Mouse (Mus musculus) cerebellum, adult 8-10 months (tissue): ENCODE measurements around the gene Depdc1b.
A peak's percentile ranks its signal among the peaks of the same experiment; 100 is the strongest.

Source experiments
- DNase-seq: peaks from one replicate; pipeline ENCODE4 v3.0.0; 2022

The Depdc1b gene

GRCm38 (mm10) chr13:108315702-108316486 is at the start of gene Depdc1b:
Gene Depdc1b (plus strand): TSS chr13:108316332.
- peak; percentile 89 for DNase-seq

DNA sequence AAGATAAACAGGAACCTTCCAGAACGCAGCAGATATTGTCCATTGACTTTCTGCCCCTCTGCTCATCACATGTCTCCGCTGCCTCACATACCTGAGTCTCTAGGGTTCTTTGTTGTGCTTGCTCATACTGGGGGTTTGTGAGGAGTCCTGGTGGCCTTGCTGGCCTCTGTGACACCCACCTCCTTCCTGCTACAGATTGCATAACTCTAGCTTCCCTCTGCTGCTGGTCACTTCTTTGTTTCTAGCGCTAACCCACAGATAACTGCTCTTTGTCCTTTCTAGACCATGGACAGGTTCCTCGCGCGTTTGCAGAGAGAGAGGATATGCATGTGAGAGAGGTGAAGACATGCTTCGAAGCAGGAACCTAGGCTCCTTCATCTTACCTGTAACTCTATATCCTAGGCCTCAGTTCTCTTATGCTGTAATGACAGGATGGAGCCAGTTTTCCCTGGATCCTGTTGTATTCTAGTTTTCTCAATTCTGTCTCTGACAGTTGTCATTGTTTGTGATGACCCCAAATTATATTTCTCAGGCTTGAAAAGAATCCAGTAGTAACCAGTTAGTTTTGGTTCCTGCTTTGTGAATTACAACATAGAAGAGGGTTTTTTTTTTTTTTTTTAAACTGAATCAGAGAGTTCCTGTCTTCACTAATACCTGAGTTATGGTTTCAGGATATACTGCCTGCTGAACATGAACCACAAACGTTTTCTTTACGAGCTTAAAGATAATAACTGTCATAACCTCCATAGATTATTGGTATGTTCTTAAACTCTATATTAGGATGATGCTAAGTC is 48.1 kb upstream of the Depdc1b start:
- no peak for DNase-seq

DNA sequence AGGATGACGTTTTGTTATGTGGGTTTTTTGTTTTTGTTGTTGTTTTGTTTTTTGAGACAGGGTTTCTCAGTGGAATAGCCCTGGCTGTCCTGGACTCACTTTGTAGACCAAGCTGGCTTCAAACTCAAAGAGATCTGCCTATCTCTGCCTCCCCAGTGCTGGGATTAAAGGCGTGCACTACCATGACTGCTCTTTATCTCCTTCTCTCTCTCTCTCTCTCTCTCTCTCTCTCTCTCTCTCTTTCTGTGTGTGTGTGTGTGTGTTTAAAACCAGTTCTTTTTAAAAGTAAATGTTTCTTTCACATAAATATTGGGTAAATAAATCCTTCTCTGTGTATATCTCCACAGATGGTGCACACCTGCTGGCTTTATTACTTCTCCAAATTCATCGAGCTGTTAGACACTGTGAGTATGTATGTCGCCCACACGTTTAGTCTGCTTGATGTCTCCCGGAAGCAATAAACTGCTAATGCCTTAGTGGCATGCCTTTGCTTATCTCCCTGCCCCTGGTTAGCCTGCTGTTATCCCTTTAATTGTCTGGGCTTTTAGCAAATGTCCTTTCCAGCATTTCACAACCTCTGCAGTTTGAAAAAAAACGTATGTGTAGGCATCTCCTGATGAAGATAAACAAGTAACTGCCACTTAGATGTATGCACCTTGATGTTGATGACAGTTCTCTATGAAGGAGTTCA is 44.5 kb upstream of the Depdc1b start:
- no peak for DNase-seq

GRCm38 (mm10) chr13:108272332-108272731 is 43.8 kb upstream of the Depdc1b start:
- no peak for DNase-seq

DNA sequence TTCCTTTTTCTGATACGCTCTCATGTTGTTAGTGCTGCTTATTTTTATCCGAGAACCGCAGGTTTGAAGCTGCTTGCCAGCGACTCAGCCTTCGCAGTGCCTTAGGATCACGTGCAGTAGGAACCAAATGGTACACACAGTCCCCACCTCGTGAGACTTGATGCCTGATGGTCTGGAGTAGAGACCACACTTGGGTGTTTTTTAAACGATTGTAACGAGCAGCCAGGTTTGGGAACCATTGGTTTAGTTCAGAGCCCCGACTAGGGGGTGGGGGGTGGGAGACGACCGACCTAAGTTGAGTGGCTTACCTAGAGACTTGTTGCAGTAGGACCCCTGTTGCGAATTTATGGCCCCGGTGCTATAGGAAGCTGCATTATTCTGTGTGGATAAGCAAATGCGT is 43.1 kb upstream of the Depdc1b start:
- no peak for DNase-seq

- DNase-seq = no peak
Measured at GRCm38 (mm10) chr13:108273456-108273855, 42.7 kb upstream of the Depdc1b start.

- DNase-seq = no peak
Measured at GRCm38 (mm10) chr13:108276561-108276960, 39.6 kb upstream of the Depdc1b start.

GRCm38 (mm10) chr13:108277320-108277719 is 38.8 kb upstream of the Depdc1b start:
- DNase-seq = no peak

DNA sequence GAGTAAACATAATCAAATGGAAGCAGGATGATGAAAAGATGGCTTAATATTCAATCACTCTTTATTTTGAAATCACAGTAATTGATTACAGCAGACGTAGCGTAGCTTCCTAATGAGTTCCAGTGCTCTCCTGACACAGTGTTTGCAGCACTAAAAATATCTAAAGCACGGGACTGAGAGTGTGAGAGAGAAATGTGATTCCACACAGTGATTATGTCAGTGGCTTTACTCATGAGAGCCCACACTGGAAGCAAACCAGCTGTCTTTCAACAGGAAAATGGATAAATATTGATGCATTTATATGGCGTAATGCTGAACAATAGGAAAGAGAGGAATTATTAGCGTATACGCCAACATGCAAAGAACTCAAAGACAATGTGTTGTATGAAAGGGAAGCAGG is 37.5 kb upstream of the Depdc1b start:
- DNase-seq = no peak

DNA sequence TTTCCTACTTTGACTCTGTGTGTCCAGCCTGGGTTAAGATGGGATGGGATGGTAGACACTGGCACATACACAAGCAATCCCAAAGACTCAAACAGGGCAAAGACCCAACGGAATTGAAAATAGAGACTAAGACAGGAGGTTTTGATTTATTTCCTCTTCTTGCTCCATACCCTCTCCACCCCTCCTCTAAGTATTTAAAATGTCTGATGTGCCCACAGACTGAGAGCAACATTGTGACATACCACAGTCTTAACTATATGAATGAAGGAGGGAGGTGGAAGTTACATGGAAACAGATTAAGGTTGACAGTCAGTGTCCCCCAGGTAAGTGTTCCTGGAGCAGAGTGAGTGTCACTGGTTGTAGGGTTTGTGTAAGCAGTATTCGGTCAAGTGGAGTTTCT is 31.8 kb upstream of the Depdc1b start:
- DNase-seq = no peak

- no peak for DNase-seq
Measured at GRCm38 (mm10) chr13:108287953-108288352, 28.2 kb upstream of the Depdc1b start.

GRCm38 (mm10) chr13:108289436-108289835 is 26.7 kb upstream of the Depdc1b start:
- no peak for DNase-seq

DNA sequence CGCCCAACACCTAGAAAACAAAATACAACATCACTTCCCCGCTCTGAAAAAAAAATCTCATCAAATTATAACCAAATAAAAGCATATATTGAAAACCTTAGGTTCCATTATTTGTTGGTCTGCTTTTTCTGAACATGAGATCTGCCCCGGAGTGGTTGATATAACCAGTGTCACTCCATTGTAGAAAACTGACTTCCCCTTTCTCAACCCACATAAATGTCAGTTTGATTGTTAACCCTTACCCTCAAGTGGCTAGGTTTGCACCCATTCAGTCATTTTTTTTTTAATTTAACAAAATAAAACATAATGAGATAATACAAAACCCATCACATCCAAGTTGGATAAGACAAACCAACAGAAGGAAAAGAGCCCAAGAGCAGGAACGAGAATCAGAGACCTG is 25.8 kb upstream of the Depdc1b start:
- DNase-seq = no peak

GRCm38 (mm10) chr13:108297350-108298093 is 18.6 kb upstream of the Depdc1b start:
- no peak for DNase-seq

DNA sequence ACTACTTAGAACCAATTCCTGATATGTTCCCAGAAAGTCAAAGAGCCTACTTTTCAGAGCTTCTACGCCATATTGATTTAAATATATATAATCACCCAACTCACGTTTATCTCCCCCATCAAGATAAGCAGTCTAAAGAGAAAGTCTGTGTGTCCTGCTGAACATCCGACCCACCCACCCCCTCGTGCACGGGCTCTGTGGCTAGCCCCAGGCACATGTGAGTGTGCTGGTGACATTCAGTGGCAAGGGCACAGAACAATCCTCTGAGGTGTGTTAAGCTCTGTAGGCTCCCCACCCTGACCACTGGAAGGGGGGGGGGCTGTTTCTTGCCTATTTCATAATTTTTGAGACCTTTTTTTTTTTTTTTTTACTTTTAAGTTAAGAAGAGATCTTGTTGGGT is 17.9 kb upstream of the Depdc1b start:
- DNase-seq = no peak

GRCm38 (mm10) chr13:108300346-108300950 is 15.7 kb upstream of the Depdc1b start:
- DNase-seq = no peak

GRCm38 (mm10) chr13:108301411-108301810 is 14.7 kb upstream of the Depdc1b start:
- no peak for DNase-seq

DNA sequence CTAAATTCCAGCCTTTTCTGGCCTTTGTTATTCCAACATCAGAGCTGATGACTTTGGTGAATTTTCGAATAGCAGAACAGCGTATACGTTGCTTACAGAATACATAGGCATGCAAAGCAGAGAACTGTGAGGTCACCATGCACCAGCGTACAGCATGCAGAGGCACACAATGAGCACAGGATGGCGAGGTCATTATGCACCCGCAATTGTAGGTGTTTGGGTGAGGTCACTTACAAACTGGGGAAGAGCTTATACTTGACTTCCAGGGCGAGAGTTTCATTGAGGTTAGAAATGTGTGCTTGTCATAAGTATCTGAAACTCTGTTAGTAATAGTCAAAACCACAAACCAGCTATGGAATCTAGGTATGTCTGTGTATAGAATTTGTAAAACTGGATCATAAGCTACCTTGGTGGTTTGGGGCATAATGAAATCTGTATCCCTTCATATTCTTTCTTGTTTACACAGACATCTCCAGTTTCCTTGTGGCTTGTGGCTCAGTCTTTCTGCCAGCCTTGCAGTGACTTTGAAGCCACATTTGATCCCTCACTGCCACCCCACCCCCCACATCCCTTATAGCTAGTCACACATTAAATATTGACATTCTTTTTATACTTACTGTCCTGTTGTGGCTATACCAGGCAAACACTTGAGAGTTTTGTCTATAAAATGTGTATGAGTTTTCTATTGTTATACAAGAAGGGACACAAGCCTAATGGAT is 13.0 kb upstream of the Depdc1b start:
- no peak for DNase-seq

DNA sequence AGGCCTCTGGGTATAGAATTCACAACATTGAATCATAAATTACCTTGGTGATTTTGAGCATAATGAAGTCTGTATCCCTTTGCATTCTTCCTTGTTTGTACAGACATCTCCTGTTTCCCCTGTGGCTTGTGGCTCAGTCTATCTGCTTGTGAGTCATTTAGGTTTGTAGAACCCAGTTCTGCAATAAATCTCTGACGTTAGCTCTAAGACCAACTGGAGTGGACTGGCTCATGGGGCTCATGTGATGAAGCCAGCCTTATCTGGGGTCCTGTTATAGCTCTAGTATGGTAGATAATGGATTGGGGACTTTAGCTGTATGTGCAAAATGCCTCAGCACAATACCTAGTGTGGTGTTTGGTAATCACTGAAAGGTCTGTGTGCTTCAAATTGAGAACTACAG is 12.3 kb upstream of the Depdc1b start:
- no peak for DNase-seq

DNA sequence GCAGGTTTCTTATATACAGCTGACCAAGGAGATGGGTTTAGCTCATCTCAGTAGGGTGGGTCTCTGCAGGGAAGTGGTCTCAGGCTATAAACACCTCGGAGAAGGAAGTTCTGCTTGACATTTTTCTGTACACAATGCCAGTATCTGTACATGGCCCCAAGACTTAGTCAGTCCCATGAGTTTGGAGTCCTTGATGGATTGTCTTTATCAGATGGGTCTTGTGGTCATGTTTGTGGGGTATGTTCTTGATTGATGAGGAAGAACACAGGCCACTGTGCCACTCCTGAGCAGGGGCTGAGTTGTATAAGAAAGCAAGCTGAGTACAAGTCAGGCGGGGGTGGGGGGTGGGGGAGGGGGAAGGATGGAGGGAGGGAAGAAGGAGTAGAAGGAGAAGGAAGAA is 11.5 kb upstream of the Depdc1b start:
- no peak for DNase-seq

GRCm38 (mm10) chr13:108316487-108316903 is 363 bp downstream of the Depdc1b start:
- no peak for DNase-seq

DNA sequence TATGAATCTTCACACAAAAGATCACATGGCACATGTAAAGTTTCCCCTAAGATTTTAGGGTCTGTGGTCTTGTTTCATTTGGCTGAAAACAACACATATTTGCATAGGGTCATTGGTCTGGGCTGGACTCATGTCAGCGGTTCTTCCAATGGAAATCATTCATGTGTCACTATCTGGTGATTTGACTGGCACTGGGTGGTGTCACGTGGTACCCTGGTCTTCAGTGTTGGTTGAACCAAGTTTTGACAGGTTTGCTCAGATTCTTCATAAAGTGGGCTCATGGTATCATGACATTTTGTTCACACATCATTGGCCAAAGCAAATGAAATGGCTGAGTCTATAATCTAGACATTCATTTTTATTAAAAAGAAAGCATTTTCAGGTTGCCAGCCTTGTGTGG is 1.3 kb downstream of the Depdc1b start:
- DNase-seq = no peak
